Mouse (Mus musculus): ENCODE measurements around the gene Tmprss7. TPM values are rescaled to one million over a fixed set of nuclear protein-coding genes. Genes with fewer than 3 reads are reported as not detected.

Gene Tmprss7
- polyA plus RNA-seq, 1 experiment: 0.88 TPM

DNA sequence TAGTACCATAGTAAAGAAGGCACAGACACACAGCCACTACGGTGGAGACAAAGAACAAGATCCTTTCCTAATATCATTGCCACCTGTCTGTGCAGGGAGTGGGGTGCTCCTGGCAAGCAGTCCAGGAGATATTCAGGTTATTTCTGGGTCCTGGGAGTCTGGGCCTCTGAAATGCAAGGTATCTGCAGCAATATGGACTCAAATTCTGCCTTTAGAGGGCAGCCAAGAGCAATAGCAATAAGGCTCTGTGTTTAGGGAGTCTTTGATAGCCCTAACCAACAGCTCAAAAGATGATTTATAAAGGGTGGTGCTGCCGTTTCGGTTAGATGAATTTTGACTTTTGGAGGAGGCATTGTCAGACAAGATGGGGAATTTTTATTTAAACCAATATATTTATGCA lies 84.2 kb downstream of the Tmprss7 start:
- H3K4me3 ChIP-seq (ENCODE audit: control insufficient read depth, low read depth, low read length): no peak overlapping the region
- peak overlapping the region; percentile 0; the same call in 1 of the 2 replicates for H3K27ac ChIP-seq (ENCODE audit: control insufficient read depth, insufficient read depth, low read depth, low read length)
- no peaks in the 10 kb centered on the region for H3K4me1 ChIP-seq (ENCODE audit: control insufficient read depth, insufficient read depth, low read length)
- no peak for TF ChIP-seq CTCF (IDR thresholded peaks at IDR 0.05; ENCODE audit: control insufficient read depth, insufficient read depth, insufficient replicate concordance, low read depth, low read length)
- no peak for TF ChIP-seq POLR2A (IDR thresholded peaks at IDR 0.05; ENCODE audit: control insufficient read depth, low read depth, low read length)
- H3K36me3 ChIP-seq (ENCODE audit: control insufficient read depth, insufficient read depth, low read length): no peaks in the 10 kb centered on the region
- H3K27me3 ChIP-seq (ENCODE audit: control insufficient read depth, insufficient read depth, low read length): no peaks in the 10 kb centered on the region

DNA sequence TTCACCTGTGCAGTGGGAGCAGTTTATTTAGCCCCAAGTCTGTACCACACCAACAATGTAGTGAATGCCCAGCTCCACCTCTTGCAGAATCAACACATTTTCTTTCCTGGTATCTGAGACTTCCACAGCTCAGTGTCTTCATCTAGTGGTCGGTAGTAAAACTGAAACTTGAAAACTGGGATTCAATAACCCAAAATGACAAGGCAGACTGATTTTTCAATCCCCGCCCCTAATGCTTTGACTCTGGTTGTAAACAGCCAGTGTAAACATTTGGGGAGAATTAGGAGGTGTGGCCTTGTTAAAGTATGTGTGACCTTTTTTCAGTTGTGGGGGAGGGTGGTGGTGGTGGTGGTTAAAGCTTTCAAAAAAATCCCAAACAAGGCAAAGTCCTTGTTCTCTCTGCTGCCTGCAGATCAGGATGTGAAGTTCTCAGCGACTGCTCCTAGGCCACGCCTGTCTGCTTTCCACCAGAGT lies 84.9 kb downstream of the Tmprss7 start:
- H3K4me3 ChIP-seq (ENCODE audit: control insufficient read depth, low read depth, low read length): no peak overlapping the region
- no peaks in the 10 kb centered on the region for H3K27me3 ChIP-seq (ENCODE audit: control insufficient read depth, insufficient read depth, low read length)
- H3K4me1 ChIP-seq (ENCODE audit: control insufficient read depth, insufficient read depth, low read length): no peaks in the 10 kb centered on the region
- H3K36me3 ChIP-seq (ENCODE audit: control insufficient read depth, insufficient read depth, low read length): no peaks in the 10 kb centered on the region
- TF ChIP-seq CTCF (IDR thresholded peaks at IDR 0.05; ENCODE audit: control insufficient read depth, insufficient read depth, insufficient replicate concordance, low read depth, low read length) (no peak), POLR2A (IDR thresholded peaks at IDR 0.05; ENCODE audit: control insufficient read depth, low read depth, low read length) (no peak)
- no peak overlapping the region; the same call in none of the 2 replicates for H3K27ac ChIP-seq (ENCODE audit: control insufficient read depth, insufficient read depth, low read depth, low read length)

Other genes with a start within 250 kb of the Tmprss7 start
- 1.9 and 2.0 TPM in 2 replicates for gene Gm609, start 200.7 kb downstream of the Tmprss7 start, polyA plus RNA-seq (2012; rRNA removed)
- 0.19 TPM in 1 of 2 replicates, not detected in the other for gene Gm17783, start 161.6 kb downstream of the Tmprss7 start, polyA plus RNA-seq (2012; rRNA removed)
- 19.0 and 26.6 TPM in 2 replicates for gene Slc9c1, start 158.3 kb downstream of the Tmprss7 start, polyA plus RNA-seq (2012; rRNA removed)
- 0.48 and 0.54 TPM in 2 replicates for gene Gcsam, start 83.3 kb downstream of the Tmprss7 start, polyA plus RNA-seq (2012; rRNA removed)
- gene BC016579, start 39.6 kb downstream of the Tmprss7 start, polyA plus RNA-seq (2012; rRNA removed): 0.05 TPM in 1 of 2 replicates, not detected in the other
- 0.30 and 0.59 TPM in 2 replicates for gene Tagln3, start 30.9 kb upstream of the Tmprss7 start, polyA plus RNA-seq (2012; rRNA removed)
- gene Abhd10, start 49.3 kb upstream of the Tmprss7 start, polyA plus RNA-seq (2012; rRNA removed): 9.3 and 10.3 TPM in 2 replicates

All from testis, adult 2 months (tissue).